Mouse (Mus musculus): ENCODE results near the gene Hectd4.
"Not testable (repeated sequence)": the region's sequence is repeated elsewhere in the genome, so short reads cannot be mapped to it uniquely, and the experiment has no call there.

The Hectd4 gene

DNA sequence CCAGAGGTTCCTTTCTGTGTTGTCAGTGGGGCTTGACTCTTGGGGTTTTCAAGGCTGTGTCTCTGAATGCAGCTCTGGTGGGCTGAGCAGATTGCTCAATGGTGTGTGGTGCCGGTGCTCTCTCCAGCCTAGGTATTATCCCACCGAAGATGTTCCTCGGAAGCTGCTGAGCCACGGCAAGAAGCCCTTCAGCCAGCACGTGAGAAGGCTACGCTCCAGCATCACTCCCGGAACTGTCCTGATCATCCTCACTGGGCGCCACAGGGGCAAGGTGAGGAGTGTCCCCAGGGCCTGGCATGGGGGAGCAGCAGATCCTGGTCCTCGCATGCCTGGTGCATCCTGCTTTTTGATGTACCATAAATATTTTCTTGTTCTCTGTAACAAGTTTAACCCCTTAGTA, 13.5 kb upstream of the Hectd4 start:
- no peak for DNase-seq (ENCODE audit: low spot score)

DNA sequence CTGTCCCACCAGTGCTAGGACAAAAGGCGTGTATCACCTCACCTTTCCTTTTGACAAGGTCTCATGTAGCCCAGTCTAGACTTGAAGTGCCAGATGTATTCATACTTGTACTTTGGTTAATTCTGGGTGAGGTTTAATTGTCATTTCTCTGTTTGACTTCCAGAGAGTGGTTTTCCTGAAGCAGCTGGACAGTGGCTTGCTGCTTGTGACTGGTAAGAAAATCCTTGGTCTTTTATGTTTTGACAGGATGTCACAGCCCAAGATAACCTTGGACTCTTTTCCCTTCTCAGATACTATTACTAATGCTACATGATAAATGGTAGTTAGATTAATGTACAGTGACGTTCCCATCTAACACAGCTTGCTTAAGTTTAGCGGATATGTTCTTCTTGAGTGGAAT, 13.0 kb upstream of the Hectd4 start:
- DNase-seq (ENCODE audit: low spot score): no peak

DNA sequence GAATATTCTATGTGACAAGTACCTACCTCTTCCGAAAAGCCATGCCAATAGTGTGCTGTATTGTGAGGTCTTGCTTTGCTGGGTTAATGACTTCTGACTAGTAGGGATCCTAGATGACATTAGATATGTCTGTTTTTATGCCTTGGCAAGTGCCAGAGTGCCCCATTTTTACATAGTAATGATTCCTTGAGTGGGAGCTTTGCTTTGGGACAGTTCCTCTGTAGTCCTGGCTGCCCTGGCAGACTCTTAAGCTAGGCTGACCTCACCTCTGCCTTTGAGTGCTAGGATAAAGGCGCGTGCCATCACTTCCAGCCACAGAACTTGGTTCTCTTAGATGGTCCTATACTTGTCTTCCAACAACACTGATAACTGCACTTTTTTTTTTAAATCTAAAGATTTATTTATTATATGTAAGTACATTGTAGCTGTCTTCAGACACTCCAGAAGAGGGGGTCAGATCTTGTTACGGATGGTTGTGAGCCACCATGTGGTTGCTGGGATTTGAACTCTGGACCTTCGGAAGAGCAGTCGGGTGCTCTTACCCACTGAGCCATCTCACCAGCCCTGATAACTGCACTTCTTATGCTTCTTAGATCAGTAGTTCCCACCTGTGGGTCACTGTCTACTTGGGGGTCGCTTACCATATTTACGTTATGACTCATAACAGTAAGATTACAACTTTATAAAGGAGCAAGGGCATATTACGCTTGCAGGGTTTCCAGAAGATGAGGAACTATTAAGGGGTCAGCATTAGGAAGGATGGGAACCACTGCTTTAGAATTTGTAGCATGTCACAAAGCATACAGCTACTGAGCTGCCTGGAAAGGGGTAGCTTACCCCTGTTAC, 10.0 kb upstream of the Hectd4 start:
- DNase-seq (ENCODE audit: low spot score): no peak

DNA sequence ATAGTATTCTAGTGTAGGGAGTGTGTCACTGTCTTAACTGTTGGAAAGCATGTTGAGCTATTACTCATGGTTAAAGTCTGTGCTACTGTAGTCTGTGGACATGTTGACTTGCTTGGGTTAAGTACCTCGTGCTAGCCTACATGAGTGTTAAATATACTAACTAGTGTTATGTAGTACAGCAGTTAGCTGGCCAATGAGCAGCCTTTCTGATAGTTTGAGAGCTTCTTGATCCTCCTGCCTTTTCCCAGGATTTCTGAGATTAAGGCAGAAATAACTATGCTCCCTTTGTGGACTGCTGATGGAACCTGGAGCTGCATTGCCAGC, 9.5 kb upstream of the Hectd4 start:
- no peak for DNase-seq (ENCODE audit: low spot score)

DNA sequence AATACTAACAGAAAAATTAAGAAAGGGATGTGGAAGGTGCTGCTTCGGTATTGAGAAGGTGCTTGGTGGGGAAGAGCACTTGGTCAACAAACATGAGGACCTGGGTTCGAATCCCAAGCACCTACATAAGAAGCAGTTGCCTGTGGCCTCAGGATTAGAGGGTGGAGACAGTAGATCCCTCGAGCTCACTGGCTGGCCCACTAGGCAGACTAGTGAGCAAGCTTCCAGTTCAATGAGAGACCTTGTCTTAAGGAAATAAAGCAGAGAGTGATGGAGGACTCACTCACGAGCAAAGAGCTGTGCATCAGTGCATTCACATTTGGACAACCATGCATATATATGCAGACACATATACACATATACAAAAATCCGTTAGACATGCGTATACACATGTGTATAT, 7.9 kb upstream of the Hectd4 start:
- no peak for DNase-seq (ENCODE audit: low spot score)

DNA sequence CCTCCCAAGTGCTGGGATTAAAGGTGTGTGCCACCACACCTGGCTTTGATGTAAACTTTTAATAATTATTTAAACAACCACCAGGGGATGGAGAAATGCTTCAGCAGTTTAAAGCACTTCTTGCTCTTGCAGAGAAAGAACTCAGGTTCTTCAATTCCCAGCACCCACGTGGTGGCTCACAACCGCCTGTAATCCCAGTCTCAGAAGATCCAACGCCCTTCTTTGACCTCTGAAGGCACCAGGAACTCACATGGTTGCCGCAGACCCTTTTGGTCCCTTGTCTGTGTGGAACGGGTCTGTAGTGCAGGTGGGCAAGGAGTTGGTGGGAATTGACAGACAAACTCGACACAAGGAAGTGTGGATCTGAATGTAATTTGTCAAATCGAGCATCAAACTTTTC, 5.3 kb upstream of the Hectd4 start:
- DNase-seq (ENCODE audit: low spot score): no peak

DNA sequence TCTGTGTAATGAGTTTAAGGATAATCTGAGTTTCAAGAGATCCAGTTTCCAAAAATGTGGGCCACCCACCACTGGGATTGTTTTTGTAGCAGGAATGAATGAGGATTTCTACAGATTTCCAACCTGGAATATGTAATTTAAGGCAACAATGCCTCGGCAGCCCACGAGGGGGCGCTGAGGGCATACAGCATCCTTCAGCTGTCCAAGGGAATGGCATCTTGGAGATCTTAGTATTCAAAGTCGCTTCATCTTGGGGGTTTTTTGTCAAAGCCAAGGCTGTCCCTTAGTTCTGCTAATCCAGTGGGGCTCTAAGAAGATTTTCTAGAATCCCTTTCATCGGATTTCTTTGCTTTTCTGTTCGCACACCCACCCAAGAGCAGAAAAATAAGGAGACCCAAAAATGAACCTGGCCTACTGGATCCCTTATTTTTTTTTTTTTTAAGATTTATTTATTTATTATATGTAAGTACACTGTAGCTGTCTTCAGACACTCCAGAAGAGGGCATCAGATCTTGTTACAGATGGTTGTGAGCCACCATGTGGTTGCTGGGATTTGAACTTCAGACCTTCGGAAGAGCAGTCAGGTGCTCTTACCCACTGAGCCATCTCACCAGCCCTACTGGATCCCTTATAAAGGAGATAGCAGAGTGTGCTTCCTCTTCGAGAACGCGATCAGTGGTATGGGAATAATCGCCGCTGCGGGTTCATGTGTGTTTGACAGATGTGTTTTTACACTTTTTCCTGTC, 4.5 kb upstream of the Hectd4 start:
- peak; percentile 54 for DNase-seq (ENCODE audit: low spot score)

DNA sequence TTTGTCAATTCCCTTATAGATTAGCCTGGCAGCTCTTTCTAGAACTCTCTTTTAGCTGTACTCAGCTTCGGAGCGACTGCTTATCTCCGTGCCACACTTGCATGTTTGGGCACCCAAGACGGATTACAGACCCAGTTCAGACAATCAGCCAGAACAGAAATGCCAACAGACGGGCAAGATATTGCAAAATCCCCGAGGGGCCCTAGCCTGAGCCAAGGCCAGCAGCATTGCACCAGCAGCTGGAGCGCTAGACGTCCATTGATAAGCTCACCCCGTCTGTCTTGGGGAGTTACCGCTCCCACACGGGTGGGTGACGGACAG, 3.9 kb upstream of the Hectd4 start:
- no peak for DNase-seq (ENCODE audit: low spot score)

DNA sequence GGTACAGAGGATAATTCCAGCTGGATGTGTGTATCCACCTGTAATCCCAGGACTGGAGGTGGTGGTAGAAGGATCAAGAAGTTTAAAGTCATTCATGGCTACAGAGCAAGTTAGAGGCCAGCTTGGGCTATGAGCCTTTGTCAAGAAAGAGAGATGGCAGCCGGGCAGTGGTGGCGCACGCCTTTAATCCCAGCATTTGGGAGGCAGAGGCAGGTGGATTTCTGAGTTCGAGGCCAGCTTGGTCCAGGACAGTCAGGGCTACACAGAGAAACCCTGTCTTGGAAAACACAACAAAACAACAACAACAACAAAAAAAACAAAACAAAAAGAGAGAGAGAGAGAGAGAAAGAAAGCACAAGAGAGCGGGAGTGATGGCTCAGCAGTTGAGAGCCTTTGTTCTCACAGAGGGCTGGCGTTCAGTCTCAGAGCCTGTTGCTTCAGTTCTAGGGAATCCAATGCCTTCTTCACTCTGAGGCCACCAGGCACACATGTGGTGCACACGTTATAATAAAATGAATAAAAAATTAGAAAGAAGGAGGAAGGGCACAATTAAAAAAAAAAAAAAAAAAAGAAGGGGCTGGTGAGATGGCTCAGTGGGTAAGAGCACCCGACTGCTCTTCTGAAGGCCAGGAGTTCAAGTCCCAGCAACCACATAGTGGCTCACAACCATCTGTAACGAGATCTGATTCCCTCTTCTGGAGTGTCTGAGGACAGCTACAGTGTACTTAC, 3.3 kb upstream of the Hectd4 start:
- DNase-seq (ENCODE audit: low spot score): not testable (repeated sequence)

DNA sequence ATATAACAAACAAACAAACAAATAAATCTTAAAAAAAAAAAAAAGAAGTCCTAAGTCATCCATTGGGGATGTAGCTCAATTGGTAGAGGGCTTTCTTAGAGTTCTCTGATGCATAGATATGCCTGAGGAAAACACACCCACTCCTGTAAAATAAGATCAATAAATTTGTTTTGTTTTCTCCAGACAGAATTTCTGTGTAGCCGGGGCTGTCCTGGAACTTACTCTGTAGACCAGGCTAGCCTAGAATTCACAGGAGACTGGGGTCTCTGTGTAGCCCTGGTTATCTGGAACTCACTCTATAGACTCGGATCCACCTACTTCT, 2.7 kb upstream of the Hectd4 start:
- DNase-seq (ENCODE audit: low spot score): no peak

DNA sequence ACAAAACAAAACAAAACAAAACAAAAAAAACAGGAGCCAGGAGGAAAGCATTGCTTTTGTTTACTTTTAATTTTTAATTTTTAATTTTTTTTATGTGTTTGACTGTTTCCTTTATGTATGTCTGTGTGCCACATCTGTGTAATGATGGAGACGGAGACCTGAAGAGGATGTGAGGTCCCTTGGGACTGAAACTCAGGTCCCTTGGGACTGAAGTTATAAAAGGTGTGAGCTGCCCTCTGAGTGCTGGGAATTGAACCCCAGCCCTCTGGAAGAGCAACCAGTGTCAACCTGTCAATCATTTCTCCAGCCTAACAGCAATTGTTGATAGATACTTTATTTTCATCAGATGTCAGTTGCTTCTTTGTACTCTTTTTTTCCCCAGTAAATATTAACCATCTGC, 829 bp upstream of the Hectd4 start:
- DNase-seq (ENCODE audit: low spot score): no peak

DNA sequence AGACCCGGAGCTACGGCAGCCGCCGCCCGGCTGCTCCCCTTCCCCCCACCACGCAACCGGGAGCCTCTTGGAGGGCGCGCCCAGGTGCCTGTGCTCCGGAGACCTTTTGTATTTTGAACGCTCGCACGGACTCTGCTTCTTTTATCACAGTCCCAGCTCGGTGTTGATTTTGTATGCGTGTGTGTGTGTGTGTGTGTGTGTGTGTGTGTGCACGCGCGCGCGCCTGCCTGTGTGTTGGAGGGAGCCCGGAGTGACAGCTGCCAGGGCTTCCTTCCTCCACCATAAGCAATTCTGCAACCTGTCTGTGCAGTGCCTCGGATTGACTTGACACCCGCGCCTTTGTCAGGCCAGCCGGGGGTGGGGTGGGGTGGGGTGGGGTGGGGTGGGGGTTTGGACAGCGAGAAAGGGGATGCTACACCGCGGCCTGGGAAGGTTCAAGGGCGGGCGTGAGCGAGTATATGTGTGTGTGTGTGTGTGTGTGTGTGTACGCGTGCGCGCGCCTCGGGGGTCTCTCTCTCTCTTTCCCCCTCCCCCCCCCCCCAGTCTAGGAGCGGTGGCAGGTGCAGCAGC, 798 bp downstream of the Hectd4 start:
- DNase-seq (ENCODE audit: low spot score): peak; percentile 8

DNA sequence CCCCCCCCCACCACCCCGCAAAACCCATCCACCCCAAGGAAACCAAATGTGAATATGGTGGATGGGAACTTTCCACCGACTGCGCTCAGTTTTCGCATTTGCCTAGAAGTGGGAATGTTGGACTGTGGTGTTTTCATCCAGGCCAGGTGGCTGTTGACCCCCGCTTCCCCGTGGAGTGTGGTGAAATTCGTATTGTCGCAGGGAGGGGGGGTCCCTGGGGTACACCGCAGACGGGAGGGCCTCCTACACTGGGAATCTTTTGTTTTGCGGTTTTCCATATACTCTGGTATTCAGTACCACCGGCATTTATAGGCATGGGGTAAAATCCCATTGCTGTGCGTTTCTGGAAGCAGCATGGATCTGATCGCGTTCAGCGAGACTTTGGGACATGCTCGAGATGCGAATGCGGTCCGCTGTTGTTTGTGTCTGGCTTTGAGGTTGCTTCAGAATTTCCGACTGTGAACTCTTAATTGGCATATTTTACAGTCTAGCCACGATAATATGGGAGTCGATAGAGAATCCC, 1.4 kb downstream of the Hectd4 start:
- no peak for DNase-seq (ENCODE audit: low spot score)

DNA sequence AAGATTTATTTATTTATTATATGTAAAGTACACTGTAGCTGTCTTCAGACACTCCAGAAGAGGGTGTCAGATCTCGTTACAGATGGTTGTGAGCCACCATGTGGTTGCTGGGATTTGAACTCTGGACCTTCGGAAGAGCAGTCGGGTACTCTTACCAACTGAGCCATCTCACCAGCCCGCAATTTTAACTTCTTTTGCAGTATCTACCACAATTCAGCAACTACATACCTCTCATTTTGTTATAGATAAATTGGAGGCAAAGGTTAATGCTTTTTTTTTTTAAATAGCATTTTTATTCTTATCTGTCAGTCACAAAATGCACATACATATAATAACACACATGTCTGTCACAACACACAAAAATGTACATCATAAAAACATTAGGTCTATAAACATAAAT, 4.0 kb downstream of the Hectd4 start:
- not testable (repeated sequence) for DNase-seq (ENCODE audit: low spot score)

DNA sequence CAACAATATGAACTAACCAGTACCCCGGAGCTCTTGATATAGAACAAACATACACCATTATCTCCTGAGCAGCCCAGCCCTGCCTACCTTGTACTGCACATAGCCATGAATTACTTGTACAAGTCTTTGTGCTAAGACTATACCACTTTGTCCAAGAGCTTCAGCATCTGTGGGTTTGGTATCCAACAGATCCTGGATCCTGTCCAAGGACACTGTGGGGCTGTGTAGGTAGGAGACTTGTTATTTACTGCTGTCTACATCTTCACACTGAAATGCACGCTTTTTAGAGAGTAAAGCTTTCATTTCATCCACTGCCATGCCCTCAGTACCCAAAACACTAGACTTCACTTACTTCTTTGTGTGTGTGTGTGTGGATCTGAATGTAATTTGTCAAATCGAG, 4.8 kb downstream of the Hectd4 start:
- no peak for DNase-seq (ENCODE audit: low spot score)

DNA sequence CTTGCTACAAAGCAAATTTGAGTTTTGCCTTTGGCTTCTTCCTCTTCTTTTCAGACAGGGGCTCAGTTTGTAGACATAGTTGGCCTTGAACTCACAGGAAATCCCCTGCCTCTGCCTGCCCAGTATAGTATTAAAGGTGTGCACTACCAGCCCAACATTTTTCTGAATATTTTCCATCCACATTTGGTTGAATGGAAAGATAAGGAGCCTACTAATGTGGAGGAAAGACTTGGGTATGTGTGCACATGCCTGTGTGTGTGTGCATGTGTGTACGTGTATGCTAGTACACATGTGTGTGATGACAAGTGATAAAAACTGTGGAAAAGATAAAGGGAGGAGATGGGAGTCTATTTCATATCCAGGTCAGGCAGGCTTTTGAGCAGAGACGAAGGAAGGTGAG, 5.8 kb downstream of the Hectd4 start:
- DNase-seq (ENCODE audit: low spot score): no peak

DNA sequence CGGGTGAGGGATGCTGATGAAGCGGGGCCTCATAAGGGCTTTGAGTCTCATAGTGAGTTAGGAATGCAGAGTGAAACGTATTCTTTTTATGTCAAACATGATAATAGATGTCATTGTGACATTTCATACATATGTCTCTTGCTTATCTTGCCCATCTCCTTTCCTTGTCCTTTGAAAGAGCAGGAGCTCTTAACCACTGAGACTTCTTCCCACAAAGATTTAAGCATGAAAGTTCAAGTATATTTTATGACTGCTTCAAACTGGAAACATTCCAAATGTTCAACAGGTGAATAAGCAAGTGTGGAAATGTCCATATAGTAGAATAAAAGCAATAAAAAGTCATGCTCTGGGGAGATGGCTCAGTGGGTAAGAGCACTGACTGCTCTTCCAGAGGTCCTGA, 6.4 kb downstream of the Hectd4 start:
- no peak for DNase-seq (ENCODE audit: low spot score)

DNA sequence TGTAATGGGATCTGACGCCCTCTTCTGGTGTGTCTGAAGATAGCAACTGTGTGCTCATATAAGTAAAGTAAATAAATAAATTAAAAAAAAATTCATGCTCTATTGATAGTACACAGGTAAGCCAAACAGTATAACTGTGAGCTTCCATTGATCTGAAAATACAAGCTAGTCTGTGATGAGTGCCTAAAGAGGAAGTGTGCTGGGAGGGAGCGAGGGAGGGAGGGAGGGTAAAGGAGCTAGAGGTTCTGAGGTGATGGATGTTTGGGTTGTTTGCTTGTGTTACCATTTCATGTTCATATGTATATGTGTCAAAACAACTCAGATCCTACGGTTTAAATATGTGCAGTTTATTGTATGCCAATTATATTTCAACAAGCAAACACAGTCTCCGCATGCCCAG, 6.8 kb downstream of the Hectd4 start:
- DNase-seq (ENCODE audit: low spot score): no peak

DNA sequence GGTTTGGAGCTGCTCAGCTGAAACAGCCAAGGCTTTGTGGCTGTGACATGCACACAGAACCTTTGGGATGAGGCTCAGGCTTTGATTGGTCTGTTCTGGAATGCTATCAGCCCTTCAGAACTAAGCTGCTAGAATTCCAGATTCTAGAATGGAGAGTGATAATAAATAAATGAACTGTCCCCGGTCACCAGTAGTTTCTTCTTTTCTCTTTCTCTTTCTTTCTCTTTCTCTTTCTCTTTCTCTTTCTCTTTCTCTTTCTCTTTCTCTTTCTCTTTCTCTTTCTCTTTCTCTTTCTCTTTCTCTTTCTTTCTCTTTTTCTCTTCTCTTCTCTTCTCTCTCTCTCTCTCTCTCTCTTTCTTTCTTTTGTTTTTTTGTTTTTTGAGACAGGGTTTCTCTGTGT, 7.3 kb downstream of the Hectd4 start:
- DNase-seq (ENCODE audit: low spot score): not testable (repeated sequence)

DNA sequence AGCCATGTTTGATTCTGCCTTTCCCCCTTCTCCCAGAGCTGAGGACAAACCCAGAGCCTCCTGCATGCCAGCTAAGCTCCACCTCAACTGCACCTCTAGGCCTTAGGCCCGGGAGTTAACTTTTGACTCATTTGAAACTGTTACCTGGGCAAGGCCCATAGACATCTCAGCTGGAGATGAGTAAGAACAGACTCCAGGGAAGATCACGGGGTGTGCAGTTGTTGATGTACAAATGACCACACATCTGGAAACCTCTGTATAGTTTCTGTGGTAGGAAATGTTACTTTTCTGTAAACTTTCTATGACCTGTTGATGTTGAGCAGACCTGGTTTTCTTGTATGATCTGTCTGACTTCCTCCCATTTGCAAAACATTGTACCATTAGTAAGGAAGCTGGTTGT, 9.2 kb downstream of the Hectd4 start:
- DNase-seq (ENCODE audit: low spot score): no peak

DNA sequence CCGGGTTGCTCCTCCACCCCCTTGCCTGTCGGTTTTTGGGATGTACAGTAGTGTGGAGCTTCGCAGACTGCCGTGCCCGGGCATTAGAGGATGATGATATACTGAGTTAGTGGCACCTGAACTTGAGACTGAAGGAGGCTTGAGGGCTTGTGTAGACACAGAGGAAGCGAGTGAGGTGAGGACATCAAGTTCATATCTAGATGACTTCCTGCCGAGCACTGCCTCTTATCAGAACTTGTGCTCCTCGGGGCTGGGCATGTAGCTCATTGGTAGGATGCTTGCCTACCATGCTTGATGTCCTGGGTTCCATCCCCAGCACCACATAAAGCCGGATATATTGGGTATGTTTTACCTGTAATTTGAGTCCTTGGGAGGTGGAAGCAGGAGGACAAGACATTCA, 10.8 kb downstream of the Hectd4 start:
- no peak for DNase-seq (ENCODE audit: low spot score)

DNA sequence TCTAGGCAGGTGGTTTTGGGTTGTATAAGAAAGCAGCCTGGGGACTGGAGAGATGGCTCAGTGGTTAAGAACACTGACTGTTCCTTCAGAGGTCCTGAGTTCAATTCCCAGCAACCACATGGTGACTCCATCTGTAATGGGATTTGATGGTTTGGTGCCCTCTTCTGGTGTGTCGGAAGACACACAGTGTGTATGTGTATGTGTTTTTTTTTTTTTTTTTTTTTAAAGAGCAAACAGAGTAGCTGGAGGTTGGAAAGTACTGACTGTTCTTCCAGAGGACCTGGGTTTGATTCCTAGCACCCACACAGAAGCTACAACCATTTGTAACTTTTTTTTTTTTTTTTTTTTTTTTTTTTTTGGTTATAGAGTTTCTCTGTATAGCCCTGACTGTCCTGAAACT, 12.8 kb downstream of the Hectd4 start:
- no peak for DNase-seq (ENCODE audit: low spot score)

DNA sequence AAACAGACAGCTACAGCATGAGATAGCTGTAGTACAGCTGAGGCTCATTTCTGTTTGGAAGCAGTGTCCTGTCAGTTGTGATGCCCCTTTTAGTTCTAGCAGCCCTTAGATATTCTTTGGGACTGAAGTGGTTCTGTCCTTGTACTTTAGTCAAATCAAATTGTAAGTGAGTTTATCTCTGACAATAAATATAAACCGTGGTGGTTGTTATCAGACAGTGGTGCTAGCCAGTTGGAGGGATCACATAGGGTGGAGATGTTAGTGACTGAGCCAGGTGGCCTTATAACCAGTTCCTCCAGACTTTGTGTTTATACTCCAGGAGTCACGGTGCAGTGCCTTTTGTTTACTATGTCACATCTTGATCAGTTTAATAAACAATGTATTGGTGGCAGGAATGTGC, 13.7 kb downstream of the Hectd4 start:
- DNase-seq (ENCODE audit: low spot score): no peak

All from lung, postnatal 25 days (tissue).